Mouse (Mus musculus) mature B cell (primary cell): Measurements from ENCODE around the gene Sox8.

ENCODE experiments used
- in situ Hi-C: fragments of 300-500 bp; cut with MboI; formaldehyde crosslinking; loops from 2 replicates; pipeline ENCODE4 v1.14.3; 2019

The Sox8 gene

DNA sequence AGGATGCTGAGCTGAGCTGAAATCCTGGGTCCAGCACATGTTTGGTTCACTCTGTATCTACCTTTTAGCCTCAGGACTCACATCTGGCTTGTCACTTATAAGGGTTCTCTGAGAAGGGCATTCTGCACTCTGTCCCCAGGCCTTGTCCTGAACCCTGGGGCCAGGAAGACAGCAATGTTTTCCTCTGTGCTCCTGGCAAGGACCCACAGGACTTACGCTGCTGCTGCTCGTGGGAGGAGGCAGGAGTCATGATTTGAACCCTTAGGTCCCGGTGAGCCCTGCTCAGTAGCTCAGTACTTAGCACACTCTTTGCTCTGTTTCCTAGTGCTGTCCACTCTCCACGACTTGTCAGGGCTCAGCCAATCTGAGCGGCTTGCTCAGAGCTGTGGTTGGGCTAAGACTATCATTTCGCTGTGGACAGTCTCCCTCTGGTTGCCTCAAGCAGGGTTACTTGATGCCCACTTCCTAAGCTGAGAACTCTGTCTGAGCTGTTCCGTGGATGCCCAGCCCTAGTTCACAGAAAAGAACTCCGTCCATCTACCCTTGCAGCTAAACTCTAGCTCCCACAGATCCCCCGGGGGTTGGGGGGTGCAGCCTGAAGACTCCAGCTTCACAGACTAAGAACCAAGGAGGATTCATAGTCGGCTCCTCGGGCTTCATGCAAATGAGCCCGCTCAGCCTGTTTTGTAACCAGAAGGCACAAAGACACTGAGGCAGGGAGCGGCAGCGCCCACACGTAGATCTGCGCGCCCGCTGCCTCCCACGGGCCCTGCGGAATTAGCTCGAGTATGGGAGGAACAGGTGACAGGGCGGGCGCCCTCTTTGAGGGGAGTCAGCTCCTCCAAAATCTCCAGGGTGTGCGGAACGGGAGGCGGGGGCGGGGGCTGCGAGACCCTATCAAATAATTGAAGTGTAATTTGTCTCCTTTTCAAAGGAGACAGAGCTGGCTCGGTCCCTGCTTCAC, 14.5 kb downstream of the Sox8 start:
- in situ Hi-C loops, result no loop called here

DNA sequence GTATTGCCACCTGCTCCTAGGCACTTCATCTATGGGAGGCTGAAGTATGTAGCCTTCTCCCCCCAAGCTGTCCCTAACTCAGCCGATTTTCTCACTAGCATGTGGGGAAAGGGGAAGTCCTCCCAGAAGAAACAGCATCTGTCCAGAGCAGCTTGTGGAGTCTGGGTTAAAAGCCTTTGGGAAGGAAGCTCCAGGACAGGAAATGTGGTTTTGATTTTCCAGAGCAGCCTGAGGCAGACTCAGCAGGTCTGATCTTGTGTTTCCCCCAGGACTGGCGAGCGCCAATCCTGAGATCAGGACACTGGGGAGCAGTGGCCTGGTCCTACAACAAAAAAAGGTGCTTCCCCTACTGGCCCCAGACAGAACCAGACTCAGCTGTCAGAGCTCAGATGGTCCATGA, 15.3 kb downstream of the Sox8 start:
- in situ Hi-C loops, result no loop called here

GRCm38 (mm10) chr17:25551313-25551712, 19.2 kb downstream of the Sox8 start:
- in situ Hi-C loops, result no loop called here

GRCm38 (mm10) chr17:25550020-25550419, 20.5 kb downstream of the Sox8 start:
- in situ Hi-C loops, result no loop called here

- in situ Hi-C loops, result no loop called here
Measured at GRCm38 (mm10) chr17:25547026-25547425, 23.5 kb downstream of the Sox8 start.

GRCm38 (mm10) chr17:25541768-25542167, 28.7 kb downstream of the Sox8 start:
- in situ Hi-C loops, result no loop called here

GRCm38 (mm10) chr17:25540731-25541130, 29.8 kb downstream of the Sox8 start:
- in situ Hi-C loops, result no loop called here

DNA sequence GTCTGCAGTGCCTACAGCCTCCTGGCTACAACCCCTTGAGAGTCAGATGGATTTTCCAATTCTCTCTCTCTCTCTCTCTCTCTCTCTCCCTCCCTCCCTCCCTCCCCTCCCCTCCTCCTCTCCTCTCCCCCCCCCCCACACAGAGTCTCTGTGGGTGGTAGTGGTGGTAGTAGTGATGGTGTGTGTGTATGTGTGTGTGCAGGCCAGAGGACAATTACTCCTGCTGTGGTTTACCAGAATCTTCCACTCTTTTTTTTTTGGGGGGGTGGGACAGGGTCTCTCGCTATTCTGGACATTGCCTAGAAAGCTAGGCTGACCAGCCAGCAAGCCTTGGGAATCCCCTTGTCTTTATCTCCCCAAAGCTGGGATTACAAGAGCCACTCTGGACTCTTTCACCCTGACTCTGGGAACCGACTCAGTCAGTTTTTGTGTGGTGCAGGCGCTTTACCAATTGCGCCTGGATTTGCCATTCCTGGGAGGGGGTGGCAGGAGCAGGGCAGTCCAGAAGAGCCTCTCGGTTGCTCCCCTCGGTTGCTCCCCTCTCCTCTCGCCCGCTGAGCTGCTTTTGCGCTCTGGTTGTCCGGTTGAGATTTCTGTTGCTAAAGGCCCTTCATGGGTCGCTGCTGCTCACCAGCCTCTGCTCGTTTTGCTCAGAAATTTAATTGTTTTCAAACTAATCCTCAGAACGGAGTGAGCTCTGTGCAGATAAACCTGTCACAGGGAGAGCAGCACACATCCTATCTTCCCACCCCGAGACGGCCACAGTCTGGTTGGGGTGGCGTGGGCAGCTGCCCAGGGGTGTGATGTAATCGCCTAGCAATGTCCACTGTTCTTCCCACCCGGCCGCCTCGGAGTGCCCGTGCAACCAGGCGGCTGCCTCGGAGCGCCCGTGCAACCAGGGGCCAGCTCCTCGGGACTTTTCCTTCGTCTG, 31.3 kb downstream of the Sox8 start:
- in situ Hi-C loops, result no loop called here

- in situ Hi-C loops, result no loop called here
Measured at GRCm38 (mm10) chr17:25530357-25531022, 40.0 kb downstream of the Sox8 start.

GRCm38 (mm10) chr17:25522080-25522479, 48.4 kb downstream of the Sox8 start:
- in situ Hi-C loops, result no loop called here

DNA sequence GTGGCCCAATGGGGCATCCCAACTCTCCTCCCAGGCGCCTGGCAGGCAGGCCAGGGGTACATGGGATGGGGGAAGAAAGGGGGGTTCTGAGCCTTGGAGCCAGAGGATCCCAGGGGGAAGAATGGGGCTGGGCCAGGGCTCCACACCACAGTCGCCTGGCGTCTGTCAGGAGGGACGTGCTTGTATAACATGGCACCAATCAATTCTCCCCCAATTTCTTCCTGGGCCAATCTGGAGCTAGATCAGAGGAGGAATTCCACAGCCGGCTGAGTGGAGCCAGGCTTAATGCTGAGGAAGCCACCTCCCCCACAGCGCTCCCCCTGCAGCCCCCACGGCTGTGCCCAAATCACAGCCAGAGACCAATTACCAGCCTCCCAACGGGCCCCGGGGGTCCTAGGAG, 50.0 kb downstream of the Sox8 start:
- in situ Hi-C loops, result no loop called here

- in situ Hi-C loops, result no loop called here
Measured at GRCm38 (mm10) chr17:25519511-25519910, 51.0 kb downstream of the Sox8 start.

DNA sequence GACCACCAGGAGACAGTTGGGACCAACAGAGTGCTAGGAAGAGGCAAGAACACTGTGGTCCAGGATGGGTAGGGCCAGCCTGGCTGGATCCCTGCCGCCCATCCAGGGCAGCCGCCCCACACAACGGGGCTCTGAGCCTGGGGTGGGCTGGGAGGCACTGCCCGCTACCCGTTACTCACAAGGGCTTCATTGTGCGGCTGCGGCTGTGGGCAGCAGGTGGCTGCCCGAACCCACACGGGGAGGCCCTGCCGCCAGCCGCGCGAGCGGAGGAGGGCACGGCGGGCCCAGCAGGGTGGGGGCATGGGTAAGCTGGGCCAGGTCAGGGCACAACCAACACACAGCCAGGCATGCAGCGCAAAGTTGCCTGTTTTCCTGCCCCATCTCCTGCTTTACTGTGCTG, 52.3 kb downstream of the Sox8 start:
- in situ Hi-C loops, result no loop called here

DNA sequence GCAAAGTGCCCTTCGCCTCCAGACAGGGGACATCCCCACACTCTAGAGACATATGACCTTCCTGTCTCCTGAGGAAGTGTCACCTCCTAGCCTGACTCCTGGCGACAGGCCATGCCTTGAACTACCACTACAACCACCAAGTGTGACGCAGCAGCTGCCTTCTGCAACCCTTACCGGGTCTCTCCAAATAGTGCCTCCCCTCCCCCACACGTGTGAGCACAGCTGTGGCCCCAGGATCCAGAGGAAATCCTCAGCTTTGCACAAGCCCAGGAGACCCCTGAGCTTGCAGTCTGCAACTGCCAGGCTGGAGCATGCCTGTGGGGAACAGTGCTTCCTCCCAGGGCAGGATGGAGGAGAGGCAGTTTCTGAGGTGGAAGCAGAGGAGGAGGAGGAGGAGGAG, 54.2 kb downstream of the Sox8 start:
- in situ Hi-C loops, result no loop called here
